Mouse (Mus musculus) lung, postnatal 10 days (tissue): ENCODE data around the gene Nt5c1a.
"Not testable (repeated sequence)": the region's sequence is repeated elsewhere in the genome, so short reads cannot be mapped to it uniquely, and the experiment has no call there.

Source experiments
- DNase-seq: peaks from one replicate; pipeline ENCODE4 v3.0.0; 2021

Gene Nt5c1a

GRCm38 (mm10) chr4:123201186-123202093 is at the start of gene Nt5c1a:
TSS of gene Nt5c1a (plus strand) at chr4:123201504.
- DNase-seq = peak; percentile 18

- DNase-seq = no peak
Observed at GRCm38 (mm10) chr4:123152003-123152402, 49.3 kb upstream of the Nt5c1a start.

- DNase-seq = no peak
Observed at GRCm38 (mm10) chr4:123152976-123153375, 48.3 kb upstream of the Nt5c1a start.

GRCm38 (mm10) chr4:123155004-123155403 is 46.3 kb upstream of the Nt5c1a start:
- peak; percentile 44 for DNase-seq

GRCm38 (mm10) chr4:123155427-123155826 is 45.9 kb upstream of the Nt5c1a start:
- DNase-seq = no peak

- no peak for DNase-seq
Observed at GRCm38 (mm10) chr4:123155840-123156239, 45.5 kb upstream of the Nt5c1a start.

GRCm38 (mm10) chr4:123160571-123160970 is 40.7 kb upstream of the Nt5c1a start:
- DNase-seq = no peak

- not testable (repeated sequence) for DNase-seq
Observed at GRCm38 (mm10) chr4:123161251-123161650, 40.1 kb upstream of the Nt5c1a start.

GRCm38 (mm10) chr4:123162305-123162917 is 38.9 kb upstream of the Nt5c1a start:
- no peak for DNase-seq

GRCm38 (mm10) chr4:123164157-123164556 is 37.1 kb upstream of the Nt5c1a start:
- DNase-seq = no peak

- DNase-seq = peak; percentile 28
Observed at GRCm38 (mm10) chr4:123171811-123172210, 29.5 kb upstream of the Nt5c1a start.

GRCm38 (mm10) chr4:123182328-123183238 is 18.7 kb upstream of the Nt5c1a start, which contains the start of gene Hpcal4:
TSS of gene Hpcal4 (plus strand) at chr4:123183227.
- peak; percentile 38 for DNase-seq

GRCm38 (mm10) chr4:123183239-123184056 is 17.9 kb upstream of the Nt5c1a start:
- peak; percentile 69 for DNase-seq

GRCm38 (mm10) chr4:123184816-123185215 is 16.5 kb upstream of the Nt5c1a start:
- DNase-seq = no peak

- no peak for DNase-seq
Observed at GRCm38 (mm10) chr4:123192336-123192735, 9.0 kb upstream of the Nt5c1a start.

GRCm38 (mm10) chr4:123193791-123194190 is 7.5 kb upstream of the Nt5c1a start:
- DNase-seq = no peak

- no peak for DNase-seq
Observed at GRCm38 (mm10) chr4:123196695-123197094, 4.6 kb upstream of the Nt5c1a start.

- peak; percentile 72 for DNase-seq
Observed at GRCm38 (mm10) chr4:123200771-123201185, 526 bp upstream of the Nt5c1a start.

- DNase-seq = no peak
Observed at GRCm38 (mm10) chr4:123202094-123202420, 753 bp downstream of the Nt5c1a start.

- DNase-seq = no peak
Observed at GRCm38 (mm10) chr4:123207337-123207736, 6.0 kb downstream of the Nt5c1a start.

- no peak for DNase-seq
Observed at GRCm38 (mm10) chr4:123210996-123211395, 9.7 kb downstream of the Nt5c1a start.

GRCm38 (mm10) chr4:123211453-123211852 is 10.1 kb downstream of the Nt5c1a start:
- DNase-seq = no peak
